Mouse (Mus musculus) erythroblast, embryonic 14.5 days (primary cell): ENCODE results near the gene Elmo2.

Source experiments
- GATA1 ChIP-seq: IDR thresholded peaks from 2 replicates; pipeline ENCODE4 v1.6.1; 2012; ENCODE audit warnings: low read length, inconsistent platforms, mixed read lengths
- TAL1 ChIP-seq: IDR thresholded peaks from 3 replicates; pipeline ENCODE4 v1.6.1; 2012; ENCODE audit warnings: low read length, inconsistent platforms, mixed read lengths

GRCm38 (mm10) chr2:165297429-165297828 is 28.9 kb downstream of the Elmo2 start:
- TF ChIP-seq TAL1 = no peak
- no peak for TF ChIP-seq GATA1
